Mouse (Mus musculus) urinary bladder, postnatal 14 days (tissue): ENCODE measurements around the gene Egfl8.

Experiments
- DNase-seq: peaks from one replicate; pipeline ENCODE4 v3.0.0; 2021; ENCODE audit warnings: low spot score

The Egfl8 gene

DNA sequence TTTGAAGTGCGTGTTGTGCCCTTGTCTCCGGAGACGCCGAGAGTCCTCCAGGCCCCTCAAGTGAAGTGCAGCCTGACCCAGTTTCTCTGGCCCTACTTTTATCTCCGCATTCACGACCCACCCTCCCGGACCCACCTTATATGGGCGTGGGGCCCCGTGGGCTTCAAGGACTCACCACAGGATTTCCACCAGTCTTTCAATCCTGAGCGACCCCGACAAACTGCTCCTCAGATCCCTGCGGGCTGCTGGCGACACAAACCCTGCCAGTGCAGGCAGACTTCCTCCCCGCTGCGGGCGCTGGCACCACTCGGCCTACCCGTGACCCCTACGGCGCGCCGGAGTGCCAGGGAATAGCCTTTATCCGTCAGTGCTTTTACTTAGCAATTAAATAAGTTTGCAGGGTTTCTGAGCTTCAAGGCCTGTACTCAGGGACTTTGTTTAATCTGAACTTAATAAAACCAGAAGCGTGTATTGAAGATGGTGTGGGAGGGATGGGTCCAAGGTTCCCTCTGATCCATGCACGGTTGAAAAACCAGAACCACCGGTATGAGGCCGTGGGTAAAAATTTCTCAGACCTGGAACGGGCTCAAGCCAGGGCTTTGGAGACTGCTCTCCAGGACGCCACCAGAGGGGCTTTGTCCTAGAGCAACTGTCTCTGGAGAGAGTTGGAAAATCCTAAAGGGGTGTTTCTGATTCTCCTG is 12.3 kb upstream of the Egfl8 start, which contains the start of gene Ppt2:
Gene Ppt2, minus strand, starts transcription at position 568 of the 701 bp plus-strand sequence.
- DNase-seq, result peak; percentile 63

DNA sequence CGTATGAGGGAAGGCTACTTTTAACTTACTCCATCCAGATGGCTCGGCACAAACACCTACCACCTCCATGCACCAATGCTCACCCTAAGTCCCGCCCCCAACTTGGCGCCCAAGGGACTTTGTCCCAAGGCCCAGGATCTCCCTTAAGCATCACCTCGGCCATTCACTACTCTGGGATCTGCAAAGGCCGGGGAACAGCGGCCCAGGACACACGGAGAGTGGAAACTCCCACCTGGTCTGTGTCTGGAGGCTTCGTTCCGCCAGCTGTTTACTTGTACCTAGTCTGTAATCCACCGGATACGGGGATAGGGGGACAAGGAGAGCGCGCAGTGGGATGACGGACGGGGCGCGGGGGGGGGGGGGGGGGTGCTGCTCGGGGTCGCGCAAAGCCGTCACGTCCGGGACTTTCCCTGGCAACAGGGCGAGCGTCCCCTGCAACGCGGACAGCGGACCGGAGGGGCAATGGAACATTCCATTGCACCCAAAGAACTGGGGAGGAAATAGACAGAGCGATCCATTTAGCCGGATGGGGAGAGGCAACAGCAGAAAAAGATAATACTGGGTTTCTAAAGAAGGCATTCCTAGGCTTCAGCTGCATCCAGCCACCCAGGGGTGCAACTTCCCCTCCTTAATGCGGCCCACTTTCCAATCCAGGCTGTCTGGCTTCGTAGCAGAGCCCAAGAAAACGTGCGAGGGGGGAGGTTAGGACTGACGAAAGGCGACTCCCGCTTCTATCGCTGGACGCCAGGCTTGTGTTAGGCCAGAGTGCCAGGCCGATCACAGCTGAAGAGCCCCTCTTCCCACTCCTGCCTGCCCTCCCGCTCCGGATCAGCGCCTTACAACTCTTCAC is 11.5 kb upstream of the Egfl8 start:
- DNase-seq, result peak; percentile 88

DNA sequence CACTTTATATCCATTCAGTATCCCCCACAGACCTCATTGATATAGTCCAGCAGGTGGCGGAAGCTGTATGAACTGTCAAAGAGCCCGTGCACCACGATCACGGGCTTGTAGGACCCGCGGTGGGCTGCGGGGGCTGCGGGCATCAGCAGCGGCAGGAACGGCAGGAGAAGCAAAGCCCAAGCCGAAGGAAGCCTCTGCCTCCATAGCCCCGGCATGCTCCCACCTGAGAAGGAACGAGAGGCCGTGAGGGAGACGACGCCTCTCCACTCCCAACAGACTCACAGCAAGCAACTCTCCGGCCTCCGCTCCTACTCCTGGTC is 11.0 kb upstream of the Egfl8 start:
- DNase-seq, result no peak

DNA sequence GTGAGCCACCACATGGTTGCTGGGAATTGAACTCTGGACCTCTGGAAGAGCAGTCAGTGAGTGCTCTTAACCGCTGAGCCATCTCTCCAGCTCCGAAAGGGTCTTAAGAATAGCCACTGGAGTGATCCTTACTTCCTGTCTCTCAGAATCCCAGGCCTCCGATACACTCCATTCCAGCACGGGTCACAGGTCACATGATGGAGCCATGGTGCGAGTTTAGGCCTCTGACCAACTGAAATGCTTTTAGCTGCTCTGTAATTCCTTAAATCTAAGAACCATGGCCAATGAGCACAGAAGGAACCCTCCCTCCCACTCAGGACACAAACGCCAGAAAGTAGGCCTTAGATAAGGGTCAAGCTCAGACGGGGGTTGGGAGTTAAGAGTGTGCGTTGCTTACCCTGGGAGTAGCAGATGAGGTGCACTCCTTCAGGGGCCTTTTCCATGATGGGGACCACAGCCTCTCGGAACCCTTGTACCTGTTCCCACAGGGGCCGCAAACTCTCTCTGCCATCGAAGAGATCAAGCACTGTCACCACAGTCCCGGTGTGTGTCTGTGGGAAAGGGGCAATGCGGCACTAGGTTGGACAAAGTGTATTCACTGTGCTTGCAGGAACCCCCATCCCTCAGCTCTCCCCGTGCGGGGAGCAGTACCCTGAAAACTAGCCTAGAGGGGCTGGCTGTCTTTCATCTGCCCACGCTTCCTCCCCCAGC is 10.4 kb upstream of the Egfl8 start:
- DNase-seq, result no peak

DNA sequence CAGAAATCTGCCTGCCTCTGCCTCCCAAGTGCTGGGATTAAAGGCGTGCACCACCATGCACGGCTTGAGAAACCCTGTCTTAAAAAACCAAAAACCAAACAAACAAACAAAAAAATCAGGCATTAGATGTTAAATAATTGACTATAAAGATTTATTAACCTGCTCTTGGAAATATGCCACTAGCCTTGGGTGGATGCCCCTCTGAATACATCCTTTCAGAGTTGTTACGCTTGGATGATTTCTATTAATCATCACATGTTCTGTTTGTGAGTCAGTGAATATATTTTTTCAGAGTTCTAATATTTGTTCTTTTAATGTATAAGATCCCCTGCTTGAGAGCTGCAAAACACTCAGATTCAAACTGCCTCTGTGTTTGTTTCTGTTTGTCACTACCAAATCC is 9.2 kb upstream of the Egfl8 start:
- DNase-seq, result no peak

DNA sequence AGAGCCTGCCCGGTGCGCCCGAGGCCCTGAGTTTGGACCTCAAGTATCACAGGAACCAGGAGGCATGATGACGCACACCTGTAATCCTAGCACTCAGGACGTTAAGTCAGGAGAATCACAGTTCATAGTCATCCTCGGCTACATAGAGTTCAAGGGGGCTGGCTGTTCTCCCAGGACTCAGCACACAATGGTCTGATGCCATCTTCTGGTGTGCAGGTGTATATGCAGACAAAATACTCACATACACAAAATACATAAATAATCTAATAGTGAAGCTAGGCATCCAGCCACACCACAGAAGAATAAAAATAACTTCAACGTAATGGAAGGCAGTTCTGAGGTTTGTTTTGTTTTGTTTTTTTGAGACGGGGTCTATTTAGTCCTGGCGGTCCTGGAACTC is 7.4 kb upstream of the Egfl8 start:
- DNase-seq, result no peak

DNA sequence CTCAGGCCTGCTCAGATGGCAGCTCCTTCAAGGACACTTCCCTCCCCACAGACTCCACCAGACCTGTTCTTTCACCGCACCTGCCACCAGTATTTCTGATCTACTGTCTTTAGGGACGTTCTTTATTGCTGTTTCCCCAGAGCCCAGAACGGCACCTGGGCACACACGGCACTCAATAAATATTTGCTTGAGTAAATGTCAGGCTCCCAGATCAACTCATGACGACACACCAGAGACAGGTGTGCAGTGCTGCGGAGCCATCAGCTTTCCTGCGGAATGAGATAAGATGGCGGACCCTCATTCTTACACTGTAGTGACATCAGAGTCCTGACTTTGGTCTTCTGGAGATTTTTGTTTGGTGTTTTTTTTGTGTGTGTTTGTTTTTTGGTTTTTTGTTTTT is 5.2 kb upstream of the Egfl8 start:
- DNase-seq, result no peak

DNA sequence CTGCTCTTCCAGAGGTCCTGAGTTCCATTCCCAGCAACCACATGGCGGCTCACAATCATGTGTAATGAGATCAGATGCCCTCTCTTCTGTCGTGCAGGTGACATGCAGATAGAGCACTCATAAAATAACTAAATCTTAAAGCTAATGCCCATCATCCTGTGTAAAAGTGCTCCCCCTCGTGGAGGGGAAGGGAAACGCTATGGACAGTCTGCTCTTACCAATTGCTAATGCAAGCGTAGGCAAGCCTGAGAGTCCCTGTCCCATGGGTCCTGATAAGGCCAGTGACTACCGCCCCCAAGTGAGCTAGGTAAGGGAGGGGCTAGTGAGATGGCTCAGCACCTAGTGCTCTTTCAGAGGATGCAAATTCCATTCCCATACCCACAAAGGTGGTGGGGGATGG is 3.2 kb upstream of the Egfl8 start:
- peak; percentile 79 for DNase-seq

DNA sequence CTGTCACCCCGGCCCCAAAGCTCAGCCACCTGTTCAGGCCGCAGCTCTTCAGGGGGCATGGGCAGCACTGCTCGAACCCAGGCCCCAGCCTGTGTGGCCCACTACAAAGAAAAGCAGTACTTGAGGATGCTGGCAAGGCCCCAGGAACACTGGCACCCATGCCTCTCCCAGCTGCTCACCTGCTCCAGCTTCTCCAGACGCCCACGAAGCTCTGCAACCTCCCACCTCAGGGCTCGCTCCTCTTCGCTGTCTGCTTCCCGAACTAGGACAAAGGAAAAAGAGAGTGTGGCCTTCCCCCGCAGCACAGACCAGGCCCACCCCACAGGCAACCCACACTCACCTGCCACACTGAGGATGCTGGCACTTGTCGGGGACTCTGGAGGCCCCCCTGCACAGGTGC is 1.9 kb downstream of the Egfl8 start:
- DNase-seq, result no peak

DNA sequence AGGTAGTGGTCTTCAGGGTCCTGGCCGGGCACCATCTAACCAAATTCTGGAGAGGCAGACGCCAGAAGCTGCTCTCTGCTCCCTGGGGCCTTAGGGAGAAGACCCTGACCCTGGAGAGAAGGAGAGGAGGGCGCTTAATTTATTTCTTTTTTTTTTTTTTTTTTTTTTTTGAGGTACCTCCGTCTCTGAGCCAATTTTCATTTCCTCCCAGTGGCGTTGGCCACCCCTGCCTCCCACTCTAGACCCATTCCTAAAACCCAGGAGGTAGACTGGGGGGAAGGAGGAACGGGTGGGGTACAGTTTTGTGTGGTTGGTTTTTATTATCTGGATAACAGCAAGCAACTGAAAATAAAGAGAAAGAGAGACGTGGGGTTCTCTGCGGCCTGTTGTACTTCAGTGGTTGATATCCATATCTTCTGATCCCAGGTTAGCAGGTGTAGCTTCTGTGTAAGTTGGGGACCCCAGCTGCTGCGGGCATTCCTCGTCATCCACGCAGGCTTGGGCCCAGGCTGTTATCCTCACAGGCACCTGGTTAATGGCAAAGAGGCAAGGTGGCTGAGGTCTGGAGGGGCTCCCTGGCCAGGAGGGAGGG is 2.6 kb downstream of the Egfl8 start:
- no peak for DNase-seq

DNA sequence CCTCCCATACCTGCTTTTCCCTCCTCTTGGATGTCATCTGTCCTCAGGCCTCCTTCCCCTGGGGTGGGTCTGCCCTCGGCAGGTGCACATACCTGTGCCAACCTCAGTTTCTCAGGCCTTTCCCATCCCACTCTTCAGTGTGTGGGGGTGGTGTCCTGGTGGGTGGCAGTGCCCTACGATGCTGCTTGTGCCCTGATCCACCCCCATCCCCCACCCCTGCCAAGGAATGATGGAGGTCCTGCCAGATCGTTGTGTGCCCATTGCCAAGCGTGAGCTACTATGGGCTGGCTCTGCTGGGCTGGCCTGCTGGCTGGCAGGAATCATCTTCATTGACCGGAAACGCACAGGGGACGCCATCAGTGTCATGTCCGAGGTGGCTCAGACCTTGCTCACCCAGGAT is 4.7 kb downstream of the Egfl8 start:
- DNase-seq, result no peak

DNA sequence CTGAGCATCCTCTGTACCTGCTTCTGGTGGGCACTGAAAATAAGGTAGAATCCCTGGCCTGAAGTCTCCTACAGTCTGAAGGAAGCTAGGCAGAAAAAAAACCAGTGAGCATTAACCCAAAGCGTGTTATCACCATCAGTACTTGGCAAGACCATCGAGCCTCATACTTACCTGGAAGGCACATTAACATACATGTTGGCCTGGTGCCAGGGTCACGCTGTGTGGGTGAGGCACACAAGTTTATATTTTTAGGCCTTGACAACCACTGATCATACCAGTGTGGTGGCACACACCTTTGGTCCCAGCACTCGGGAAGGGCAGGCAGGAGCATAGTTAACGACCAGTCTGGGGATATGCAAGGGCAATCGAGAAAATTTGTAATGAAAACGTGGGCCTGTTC is 7.8 kb downstream of the Egfl8 start:
- DNase-seq, result peak; percentile 73

DNA sequence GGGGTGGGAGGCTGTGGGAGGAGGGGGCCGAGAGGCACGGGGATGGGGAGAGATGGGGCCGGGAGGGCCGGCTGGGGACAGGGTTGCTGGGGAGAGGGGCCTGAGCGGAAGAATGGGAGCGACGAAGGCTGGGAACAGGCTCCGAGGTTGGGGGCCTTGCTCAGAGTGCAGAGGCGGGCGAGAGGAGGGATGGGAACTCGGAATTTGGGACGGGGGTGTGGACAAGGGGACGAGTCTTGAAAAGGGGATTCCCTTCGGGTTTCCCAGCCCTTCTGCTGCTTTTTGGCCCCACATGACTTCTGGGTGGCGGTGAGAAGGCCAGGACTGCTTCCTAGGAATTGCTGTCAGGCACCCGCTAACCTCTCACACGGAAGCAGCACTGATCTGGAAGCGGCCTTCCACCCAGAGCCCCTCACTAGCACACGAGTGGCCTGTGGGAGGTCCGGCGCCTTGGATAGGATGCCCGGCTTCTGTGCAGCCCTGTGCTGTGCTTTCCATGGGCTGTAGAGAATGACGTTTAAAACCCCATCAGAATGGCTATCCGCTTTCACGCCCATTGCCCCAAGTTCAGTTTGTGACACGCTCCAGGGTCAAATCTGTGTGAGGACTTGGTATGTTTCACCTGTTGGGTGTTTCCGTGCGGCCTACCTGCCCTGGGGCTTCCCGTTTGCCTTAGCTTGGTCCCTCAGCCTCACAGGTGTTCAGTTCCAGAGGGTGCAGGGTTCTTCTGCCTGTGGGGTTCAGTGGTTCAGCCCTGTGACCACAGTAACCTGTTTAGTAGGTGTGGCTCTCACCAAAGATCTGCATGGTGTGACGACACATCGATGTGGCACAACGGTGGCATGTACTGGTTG is 9.4 kb downstream of the Egfl8 start:
- no peak for DNase-seq

DNA sequence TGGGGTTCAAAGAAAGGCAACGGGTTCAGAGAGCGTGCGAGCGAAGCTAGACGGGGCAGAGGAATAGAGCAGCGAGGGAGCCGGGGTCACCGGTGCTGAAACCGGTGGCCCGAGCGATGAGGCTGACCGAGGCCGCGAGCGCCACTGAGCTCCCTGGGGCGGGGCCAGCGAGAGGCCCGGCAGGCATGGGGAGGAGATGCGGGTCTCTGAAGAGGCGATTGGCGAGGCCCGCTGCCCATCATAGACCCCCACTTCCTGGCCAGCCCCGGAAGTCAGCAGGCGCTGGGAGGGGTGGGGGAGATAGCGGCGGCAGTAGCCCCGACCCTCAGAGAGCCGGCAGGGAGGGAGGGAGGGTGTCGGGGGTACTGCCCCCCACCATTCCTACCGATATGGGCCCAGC is 10.2 kb downstream of the Egfl8 start:
- peak; percentile 98 for DNase-seq

DNA sequence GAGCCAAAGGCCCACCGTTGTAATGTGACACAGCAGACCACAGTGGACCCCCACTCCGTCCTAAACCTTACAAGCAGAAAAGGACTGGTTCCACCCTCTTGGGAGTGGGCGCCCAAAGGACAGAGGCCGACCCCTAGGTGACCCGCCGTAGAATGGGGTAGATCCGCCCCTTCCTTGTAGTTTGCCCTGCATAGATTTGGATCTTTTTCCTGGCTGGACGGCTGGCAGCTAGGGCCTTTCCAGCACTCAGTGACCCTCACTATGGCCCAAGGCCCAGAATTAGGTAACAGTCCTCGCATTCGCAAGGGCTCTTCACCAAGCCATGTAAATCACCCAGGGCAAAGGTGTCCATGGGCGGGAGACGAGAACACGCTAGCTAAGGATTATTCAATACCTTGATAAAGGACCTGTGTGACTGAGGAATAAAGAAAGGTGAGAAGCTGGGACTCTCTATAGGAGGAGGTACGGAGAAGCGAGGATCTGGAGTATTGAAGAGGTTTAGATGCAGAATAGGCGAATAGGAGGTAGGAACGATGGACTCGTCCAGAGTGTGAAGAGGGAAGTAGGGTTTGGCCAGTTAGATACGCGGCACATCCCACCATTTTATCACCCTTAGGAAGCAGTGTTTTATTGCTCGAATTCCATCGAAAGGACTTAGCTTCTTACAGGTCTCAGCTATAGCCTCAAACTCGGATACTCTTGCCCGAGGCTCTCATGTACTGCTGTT is 11.1 kb downstream of the Egfl8 start:
- peak; percentile 59 for DNase-seq

DNA sequence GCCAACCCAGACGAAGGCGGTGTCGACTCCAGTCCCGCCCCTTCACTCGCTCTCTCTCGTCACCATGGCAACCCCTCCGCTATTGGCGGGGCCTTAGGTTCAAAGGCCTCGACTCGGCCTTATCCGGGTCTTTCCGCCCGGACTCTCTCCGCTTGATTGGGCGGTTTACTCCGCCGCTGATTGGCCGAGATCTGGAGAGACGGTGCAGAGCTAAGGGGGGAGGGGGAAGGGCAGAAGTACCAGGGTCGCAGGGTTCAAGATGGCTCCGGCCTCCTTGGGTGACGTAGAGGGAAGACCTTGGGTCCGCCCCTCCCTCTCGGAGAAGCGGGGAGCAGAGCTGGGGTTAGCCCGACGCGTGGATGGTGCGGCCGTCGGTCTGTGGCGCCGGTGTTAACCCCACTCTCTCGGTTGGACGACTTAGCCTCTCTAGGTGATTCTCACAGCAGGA is 11.7 kb downstream of the Egfl8 start, which contains the start of gene Agpat1:
Gene Agpat1, plus strand, starts transcription at position 202 of the 448 bp plus-strand sequence.
- DNase-seq, result peak; percentile 99

DNA sequence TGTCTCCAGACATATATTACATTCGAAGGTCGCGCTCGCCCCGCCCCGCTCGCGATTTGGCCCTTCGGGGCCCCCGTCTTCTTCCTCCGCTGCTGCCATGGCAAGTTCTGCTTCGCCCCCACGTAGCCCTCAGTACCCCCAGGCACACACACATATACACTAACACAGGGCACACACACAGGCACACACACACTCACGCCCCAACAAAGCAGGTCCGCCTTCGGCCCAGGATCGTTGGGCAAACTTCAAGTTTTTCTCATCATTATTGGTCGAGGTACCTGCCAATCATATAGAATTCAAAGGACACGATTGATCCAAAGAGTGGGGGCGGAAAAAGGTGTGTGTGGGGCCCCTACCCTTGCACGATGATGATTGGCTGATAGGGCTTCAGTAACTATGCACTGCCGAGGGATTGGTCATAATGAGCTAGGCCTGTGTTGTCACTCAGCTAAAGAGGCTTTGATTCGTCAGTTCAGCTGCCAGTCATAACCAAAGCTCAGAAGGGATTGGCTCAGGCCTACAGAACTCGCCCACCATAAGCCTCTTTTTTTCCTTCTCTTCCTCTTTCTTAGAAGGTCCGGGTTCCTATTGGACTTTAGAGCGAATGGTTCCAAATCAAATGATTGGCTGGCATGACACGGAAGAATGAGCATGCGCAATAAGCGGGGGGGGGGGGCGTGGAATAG is 12.3 kb downstream of the Egfl8 start, which contains the start of gene Rnf5:
Gene Rnf5, minus strand, starts transcription at position 316 of the 686 bp plus-strand sequence.
- peak; percentile 100 for DNase-seq

DNA sequence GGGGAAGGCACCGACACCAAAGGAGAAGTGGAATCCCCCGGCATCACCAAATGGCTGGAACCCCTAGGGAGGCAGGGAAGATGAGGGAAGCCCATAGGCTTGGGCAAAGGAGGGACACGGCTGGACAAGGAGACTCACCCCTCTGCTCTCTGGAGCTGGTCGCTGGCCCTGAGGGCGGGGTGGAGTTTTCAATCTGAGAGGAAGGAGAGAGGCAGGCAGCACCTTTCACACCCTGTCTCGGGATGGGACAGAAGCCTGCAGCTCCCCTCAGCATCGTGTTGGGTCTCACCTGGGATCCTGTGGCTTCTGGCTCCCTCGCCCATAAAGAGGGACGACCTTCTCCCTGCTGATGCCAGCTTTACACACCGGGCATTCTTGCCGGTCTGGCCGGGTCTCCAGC is 14.0 kb downstream of the Egfl8 start:
- no peak for DNase-seq

DNA sequence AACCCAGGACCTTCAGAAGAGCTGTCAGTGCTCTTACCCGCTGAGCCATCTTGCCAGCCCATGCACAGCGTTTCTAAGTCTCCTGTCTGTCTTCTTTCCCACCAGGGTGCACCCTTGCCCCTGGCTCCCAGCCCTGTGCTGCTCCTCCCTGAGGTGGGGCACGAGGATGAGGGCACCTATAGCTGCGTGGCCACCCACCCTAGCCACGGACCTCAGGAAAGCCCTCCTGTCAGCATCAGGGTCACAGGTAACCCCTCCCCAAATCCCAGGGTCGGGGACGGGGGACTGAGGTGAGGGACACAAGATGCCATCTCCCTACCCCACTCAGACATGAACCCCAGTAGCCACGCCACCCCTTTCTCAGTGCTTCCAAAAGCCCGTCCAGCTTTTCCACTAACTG is 15.9 kb downstream of the Egfl8 start:
- DNase-seq, result no peak

DNA sequence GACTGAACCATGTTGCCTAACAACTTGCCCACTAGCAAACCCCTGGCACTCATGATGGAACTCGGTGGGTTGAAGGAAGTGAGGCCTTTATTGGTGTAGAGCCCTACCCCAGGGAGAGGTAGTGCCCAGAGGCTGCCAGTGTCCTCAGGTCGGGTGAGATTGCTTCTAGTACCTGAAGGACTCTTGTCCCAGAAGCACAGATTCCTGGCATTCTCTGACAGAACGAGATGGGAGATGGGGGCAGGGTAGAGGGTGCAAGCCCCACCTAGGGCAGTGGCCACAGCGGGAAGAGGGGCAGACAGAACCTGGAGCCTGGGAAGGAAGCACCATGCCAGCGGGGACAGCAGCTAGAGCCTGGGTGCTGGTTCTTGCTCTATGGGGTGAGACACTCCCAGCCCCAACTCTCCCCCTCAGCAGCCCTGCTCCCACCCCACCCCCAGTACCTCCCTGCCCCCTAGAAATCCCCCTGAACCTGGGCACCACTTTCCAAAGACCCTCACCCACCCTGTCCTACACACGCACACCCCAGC is 18.1 kb downstream of the Egfl8 start, which contains the start of gene Ager:
Gene Ager, plus strand, starts transcription at position 297 of the 530 bp plus-strand sequence.
- no peak for DNase-seq
